Mouse (Mus musculus) layer of hippocampus, adult 9-11 months (tissue): ENCODE measurements around the gene Ubiad1.

Experiments used
- DNase-seq: peaks from one replicate; pipeline ENCODE4 v3.0.0; 2022

The Ubiad1 gene

GRCm38 (mm10) chr4:148444250-148444967 lies at the start of gene Ubiad1:
Gene Ubiad1, minus strand, starts transcription at chr4:148444771.
- peak; percentile 68 for DNase-seq

DNA sequence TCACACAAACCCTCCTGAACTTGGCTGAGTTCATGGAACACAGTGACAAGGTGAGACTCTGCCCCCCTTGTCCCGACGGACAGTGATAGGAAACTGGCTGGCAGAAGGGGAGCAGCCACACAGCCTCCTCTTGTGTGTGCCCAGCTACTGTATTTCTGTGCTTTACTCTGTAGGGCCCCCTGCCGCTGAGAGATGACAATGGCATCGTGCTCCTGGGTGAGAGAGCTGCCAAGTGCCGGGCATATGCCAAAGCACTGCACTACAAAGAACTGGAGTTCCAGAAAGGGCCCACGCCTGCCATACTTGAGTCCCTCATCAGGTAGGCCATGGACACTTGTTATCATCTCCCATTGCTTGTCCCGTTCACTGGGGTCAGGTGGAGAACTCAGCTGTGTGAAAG lies 46.9 kb upstream of the Ubiad1 start:
- DNase-seq: peak; percentile 59

DNA sequence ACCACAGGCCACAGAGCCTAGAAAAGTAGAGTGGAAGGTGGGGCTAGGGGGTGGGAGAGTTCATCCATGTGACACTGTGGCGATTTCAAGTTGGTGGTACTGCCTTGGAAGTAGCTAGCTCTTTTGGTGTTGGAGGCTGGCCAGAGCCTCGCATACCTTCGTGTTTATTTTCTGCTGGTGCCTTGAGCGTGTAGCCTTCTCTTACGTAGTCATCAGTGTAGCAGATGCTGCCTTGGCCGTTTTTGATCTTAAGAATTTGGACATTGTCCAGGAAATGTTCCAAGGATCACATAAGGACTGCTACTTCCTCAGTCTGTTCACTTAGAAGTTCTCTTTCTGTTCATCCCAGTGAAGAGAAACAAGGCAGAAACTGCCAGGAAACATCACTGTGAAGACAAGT lies 45.9 kb upstream of the Ubiad1 start:
- no peak for DNase-seq

DNA sequence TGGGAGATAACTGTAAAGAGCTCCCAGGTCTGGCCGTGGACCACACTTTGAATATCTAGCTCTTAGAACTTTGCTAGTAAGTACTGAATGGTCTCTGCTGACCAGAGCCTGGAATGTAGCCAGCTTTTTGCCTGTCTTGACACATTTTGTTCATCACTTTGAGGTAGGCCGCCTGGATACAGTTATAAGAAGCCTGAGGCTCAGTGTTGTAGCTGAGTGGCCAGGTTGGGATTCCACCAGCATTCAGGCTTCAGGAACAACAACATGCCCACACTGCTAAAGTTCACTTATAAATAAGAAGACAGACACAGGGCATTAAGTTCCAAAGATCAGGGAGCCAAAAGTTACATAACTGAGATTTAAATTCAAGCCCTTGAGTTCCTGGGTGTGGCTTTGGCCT lies 43.3 kb upstream of the Ubiad1 start:
- no peak for DNase-seq

- no peak for DNase-seq
These were observed 39.9 kb upstream of the Ubiad1 start for GRCm38 (mm10) chr4:148484511-148484910.

DNA sequence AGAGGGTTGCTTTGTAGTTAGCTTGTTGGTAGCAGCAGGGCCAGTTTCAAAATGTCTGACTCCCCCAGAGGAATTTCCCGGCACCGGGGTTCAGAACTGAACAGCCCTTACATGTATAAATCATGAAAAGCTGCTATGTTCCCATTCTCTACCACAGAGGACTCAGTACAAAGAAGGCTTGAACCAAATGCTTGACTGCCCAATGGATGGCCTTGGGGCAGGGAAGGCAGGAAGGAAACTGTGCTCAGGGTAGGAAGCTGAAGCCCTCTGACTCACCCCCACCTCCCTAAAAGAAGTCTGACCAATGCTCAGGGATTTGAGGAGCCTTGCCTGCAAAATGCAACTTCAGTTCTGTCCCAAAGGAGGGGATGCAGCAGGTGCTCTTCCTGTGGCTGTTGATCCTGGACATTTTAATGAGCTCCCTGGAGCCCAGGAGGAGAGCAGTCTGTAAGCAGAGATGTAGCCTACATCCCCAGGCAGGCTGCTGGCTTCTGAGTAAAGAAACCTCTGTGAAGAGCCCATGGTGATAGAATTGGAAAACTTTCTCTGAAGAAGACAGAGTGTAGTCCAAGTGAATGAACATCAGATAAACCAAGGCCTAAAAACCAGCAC lies 37.1 kb upstream of the Ubiad1 start:
- no peak for DNase-seq

- DNase-seq: no peak
These were observed 35.7 kb upstream of the Ubiad1 start for GRCm38 (mm10) chr4:148480245-148480644.

DNA sequence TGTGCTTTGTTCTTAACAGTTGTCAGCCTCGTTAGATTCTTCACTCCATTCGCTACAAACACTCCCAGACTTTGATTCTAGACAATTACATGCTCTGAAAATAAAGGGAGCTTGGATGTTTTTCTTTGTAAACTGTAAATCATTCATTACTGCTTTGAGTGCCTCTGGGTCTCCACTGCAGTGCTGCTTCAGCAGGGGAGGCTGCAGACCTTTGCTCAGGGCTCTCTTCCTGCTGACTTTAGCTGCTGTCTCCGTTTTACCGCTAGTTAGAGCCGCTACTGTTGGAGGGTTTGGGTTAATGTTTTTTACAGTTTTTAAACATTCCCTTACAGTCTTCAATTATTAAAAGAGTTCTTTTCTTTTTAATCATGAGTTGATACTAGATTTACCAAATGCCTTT lies 28.9 kb upstream of the Ubiad1 start:
- DNase-seq: no peak

DNA sequence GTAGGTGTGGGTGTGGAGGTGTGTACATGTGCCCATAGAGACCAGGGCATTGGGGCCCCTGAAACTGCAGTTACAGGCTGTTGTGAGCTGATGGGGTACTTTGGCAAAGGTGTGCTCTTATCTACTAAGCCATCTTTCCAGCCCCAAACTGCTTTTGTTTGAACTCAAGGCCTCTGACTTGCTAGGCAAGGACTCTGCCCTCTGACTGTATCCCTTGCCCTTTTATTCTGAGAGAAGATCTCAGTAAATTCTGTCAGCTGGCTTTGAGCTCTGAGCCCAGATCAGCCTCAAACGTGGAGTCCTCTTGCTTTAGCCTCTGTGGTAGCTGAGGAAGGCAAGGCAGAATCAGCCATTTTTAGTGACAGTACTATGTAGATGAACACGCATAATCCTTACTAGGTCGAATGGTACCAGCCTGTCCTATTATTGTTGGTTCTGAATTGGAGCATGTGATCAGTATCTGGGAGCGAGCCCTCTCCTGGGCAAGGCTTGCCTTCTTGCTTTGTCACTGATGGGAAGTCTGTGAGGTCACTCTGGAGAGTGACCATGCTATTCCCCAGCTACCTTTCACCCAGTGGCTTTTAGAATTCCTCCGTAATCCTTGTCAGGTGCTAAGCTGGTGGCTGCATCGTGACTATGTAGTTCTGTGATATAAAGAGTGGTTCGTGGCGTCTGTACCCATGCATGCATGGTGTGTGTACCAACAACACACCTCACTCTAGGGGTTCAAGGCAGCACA lies 28.0 kb upstream of the Ubiad1 start:
- DNase-seq: no peak

DNA sequence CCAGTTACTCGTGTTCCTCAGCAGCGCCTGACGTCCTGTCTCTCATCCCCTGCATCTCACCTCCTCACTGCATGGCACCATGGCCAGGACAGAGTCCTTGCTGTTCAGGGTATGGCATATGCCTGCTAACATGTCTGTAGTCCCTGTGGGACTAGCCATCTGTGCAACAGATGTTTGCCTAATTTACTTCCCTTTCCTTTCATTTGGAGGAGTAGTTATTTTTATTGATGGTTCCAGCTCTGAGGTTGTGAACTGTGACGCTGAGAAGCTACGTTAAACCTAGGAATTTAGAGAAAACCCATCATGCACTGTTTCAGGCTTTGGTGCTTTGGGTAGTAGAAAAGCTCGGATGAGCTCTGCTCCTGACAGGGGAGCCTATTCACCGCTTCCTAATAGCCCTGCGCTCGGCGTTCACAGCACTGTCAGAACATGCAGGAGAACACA lies 26.8 kb upstream of the Ubiad1 start:
- no peak for DNase-seq

DNA sequence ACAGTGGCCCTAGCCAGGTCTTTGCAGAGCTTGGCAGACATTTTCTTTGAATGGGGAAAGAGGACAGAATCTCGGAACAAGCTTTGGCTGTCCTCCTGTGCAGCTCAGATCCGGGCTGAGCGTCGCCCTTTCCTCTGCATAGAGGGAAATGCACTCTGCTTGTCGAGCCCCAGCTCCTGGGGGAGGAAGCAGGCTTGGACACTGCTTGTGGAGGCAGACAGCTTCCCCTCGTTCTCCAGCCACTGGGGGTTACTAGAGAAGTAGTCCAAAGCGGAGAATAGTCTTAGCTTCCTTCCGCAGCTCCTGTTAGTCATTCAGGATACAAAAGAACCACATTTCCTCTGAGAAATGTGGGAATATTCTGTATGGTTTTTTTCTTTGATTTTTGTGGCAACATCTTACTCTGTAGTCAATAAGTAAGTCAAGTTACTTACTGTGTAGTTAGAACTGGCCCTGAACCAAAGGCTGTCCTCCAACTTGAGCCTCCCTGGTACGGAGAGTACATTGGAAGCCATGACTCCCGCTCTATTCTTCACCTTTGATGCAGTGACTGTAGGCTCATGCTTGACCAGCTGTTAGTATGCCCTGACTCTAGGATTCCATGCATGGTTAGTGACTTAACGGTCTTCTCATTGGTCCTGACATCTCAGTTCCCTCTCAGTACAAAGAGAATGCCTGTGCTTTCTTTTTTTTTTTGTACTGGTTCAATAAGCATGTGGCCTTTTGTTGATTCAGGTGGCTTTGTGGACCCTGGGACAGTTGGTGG lies 25.1 kb upstream of the Ubiad1 start:
- no peak for DNase-seq

- no peak for DNase-seq
These were observed 23.8 kb upstream of the Ubiad1 start for GRCm38 (mm10) chr4:148468396-148468795.

DNA sequence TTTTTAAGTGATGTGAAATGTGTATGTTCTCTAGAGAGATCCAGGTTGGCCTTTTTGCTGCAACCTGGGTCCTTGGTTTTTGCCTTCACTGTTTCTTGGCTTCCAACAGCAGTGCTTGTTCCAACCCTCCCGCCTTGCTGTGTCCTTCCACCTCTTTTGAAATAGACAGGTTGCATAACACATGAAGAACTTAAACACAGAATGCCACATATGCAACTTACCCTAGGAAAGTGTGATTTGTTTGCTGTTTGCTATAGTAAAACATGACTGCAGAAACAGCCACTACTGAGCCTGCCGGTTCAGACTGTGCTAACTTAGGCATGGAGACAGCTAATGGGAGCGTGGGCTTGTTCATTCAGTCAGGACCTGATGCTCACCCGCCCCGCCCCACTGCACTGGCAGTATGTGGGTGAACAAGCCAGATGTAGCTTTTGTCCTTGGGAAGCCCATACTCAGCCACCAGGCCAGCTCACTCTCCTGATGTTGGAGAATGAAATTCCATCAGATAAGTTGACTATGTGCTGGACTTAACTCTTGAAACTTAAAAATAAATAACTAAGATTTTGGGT lies 22.0 kb upstream of the Ubiad1 start:
- peak; percentile 76 for DNase-seq

DNA sequence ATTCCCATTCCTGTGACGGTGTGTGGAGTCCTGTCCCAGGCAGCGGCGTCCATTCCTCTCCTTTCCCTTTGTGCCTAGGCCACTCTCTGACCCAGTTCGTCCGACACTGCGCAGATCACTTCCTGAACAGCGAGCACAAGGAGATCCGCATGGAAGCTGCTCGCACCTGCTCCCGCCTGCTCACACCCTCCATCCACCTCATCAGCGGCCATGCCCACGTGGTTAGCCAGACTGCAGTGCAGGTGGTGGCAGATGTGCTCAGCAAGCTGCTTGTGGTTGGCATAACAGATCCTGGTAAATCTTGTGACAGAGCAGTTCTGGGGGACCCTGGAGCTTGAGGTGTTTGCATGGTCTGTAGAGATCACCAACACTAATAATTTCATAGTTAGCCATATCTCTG lies 20.3 kb upstream of the Ubiad1 start:
- DNase-seq: peak; percentile 39

DNA sequence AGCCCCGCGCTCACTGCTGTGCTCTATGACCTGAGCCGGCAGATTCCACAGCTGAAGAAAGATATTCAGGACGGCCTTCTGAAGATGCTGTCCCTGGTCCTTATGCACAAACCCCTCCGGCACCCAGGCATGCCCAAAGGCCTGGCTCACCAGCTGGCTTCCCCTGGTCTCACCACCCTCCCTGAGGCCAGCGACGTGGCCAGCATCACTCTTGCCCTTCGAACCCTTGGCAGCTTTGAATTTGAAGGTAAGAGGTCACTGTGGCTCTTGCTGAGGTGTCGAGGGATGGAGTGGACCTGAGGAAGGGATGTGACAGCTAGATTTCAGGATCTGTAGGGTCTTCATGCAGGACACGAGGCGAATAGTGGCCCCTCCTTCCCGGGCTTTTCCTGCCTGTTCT lies 19.7 kb upstream of the Ubiad1 start:
- DNase-seq: no peak

DNA sequence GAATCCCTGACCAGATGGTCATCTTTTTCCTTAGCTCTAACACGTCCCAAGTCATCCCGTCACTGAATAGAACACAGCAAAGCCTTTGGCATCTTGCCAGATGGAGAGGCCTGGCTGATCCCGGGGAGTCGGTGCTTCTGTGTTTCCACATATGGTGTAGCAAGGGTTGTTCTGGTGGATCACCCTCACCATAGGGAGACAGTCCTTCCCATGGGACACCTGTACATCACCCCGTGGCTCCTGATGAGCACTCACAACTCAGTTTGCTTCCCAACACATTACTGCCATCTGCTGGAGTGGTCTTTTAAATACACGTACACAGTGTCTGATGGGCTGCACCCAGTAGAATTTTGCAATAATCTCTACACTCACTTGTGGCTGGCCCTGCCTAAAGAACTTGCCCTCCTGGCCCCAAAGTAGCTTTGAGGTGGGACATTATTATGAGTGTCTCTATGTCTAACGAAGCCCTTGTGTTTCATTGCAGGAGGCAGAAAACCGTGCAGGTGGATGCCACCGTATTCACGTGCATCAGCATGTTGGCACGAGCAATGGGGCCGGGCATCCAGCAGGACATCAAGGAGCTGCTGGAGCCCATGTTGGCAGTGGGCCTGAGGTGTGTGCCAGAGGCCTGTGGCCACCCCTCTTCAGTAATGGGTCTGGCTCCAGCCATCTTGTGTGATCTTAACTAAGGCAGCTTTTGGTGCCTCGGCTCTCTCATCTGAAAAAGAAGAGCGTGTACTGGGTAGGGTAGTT lies 18.8 kb upstream of the Ubiad1 start:
- peak; percentile 34 for DNase-seq

DNA sequence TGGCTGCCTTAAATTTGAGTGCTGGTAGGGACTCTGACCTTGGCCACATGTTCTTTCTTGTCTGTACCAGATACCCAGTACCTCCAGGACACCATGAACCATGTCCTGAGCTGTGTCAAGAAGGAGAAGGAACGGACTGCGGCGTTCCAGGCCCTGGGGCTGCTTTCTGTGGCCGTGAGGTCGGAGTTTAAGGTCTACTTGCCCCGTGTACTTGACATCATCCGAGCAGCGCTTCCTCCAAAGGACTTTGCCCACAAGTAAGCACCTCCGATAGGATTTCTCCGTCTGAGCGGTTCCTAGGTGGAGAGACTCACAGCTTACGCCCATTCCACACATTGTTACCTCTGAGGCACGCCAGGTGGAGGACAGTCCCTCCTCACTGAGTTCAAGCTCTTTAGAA lies 18.1 kb upstream of the Ubiad1 start:
- DNase-seq: no peak

- no peak for DNase-seq
These were observed 17.2 kb upstream of the Ubiad1 start for GRCm38 (mm10) chr4:148461772-148462171.

- no peak for DNase-seq
These were observed 16.2 kb upstream of the Ubiad1 start for GRCm38 (mm10) chr4:148460656-148461284.

DNA sequence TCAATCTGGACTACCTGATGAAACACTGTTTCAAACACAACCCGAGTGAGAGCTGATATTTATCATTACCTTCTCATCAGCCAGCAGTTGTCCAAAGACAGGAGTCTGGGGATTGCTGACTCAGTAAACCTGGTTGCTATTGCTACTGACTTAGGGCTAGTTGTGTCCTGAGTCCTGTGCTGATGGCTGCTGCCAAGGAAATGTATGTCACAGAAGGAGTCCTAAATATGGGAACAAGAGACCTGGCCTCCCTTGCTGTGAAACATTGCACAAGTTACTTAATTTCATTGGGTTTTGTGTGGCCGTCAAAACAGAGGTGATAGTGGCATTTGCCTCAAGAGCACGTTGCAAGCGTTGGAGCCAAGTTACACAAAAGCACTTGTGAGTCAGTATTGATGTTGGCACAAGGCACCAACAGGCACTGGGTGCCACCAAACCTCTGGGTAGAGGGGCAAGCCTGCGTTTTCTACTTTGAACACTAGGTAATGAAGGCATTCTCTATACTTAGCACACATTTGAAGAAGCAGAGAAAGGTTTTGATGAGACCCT lies 11.0 kb upstream of the Ubiad1 start:
- no peak for DNase-seq

DNA sequence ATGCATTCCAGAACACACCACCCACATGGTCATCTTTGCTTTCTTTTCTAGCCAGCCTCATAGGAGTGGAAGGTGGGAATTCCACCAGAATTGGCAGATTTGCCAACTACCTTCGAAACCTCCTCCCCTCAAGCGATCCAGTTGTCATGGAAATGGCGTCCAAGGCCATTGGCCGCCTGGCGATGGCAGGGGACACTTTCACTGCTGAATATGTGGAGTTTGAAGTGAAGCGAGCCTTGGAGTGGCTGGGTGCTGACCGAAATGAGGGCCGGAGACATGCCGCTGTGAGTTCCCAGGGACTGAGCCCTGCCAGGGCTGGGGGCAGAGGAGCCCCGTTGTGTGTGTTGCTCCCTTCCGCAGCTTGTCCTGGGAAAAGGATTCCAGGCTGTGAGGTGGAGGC lies 9.1 kb upstream of the Ubiad1 start:
- no peak for DNase-seq
